Mouse (Mus musculus): Measurements from ENCODE around the gene Krtap19-5.

Gene Krtap19-5

DNA sequence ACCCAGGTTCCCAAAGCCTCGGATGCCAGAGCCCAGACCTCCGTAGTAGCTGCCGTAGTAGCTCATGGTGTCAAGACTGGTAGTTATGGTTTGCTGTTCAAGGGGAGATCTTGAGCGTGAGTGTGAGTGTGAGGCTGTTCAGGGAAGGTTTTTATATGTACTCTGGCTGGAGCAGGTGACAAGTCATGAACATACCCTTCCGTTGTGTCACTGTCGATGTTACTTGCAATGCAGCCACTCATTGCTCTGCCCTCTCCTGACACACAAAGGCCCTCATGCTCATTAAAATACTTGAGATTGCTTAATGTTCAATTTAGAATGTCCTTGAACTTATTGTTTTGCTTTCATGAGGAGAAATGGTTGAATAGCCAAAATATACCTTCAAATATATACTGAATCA, at the start of gene Krtap19-5:
TSS of gene Krtap19-5 (minus strand) at position 101 of the 400 bp plus-strand sequence.
- no peak for DNase-seq (ENCODE audit: low read depth, low spot score)

DNA sequence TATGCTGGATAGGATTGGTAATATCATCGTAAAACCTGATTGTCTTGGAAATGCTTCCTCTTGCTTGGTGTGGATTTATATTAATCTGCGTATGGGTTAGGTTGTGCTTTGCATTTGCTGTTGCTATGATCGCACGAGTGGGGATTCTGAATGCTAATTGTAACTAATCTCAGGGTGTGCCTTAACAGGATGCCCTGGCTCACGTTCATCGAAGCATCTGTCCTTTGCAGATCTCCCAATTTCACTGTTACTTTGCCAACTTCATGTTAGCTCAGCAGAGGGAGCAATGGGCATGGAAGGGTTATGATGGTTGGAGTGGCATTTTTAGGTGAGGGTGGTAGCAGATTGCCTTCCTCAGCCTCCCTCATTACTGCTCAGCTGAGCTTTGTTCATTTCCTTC, 44.8 kb upstream of the Krtap19-5 start:
- no peak for DNase-seq (ENCODE audit: low read depth, low spot score)

DNA sequence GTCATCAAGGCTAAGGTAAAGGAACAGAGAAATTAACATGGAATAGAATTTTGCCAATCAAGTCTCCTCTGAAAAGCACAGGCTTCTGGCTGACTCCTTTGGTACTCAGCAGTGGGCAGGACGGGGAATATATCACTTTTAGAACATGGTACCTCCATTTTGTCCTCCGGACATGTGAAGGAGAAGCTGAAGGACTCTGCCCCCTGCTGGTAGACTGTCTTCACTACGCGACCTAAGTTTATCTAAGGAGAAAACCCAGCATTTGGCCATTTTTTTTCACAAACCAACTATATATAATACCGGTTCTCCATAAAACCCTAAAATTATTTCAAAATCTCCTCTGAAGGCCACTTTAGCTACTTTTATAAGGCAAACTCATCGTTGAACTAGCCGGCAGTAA, 42.0 kb upstream of the Krtap19-5 start:
- peak; percentile 5 for DNase-seq (ENCODE audit: low read depth, low spot score)

DNA sequence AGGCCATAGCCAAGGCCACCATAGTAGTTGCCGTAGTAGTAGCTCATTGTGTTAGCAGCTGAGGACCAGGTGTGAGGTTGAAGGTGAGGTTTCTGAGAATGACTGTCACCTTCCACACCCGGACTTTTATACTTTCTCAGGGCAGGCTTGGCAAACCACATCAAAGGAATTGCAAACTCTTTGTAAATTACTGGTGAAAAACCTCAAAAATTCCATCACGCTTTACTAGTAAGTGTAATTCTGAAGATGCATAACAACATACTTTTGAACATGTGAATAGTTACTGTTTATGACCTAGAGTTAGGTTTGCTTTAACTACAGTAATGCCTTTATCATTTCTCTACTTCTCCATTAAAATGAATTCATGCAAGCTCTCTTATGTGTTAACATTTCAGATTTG, 35.9 kb upstream of the Krtap19-5 start, which contains the start of gene Krtap19-9b:
TSS of gene Krtap19-9b (minus strand) at position 101 of the 400 bp plus-strand sequence.
- DNase-seq (ENCODE audit: low read depth, low spot score) = no peak

DNA sequence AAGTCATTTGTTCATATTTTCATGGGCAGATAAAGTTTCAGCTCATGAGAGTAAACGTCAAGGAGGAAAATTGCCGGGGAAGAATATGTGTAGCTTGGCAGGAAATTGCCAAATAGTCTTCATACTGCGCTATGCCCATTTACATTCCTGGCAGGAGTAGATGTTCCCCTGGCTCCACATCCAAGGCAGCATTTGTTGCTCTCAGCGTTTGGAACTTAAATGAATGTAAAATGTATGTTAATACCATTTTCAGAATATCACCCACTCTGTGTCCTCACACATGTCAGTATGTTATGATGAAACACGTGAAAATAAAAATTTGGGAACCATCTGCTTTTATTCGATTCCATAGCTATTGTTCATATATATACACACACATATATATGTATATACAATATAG, 9.4 kb downstream of the Krtap19-5 start:
- no peak for DNase-seq (ENCODE audit: low read depth, low spot score)

DNA sequence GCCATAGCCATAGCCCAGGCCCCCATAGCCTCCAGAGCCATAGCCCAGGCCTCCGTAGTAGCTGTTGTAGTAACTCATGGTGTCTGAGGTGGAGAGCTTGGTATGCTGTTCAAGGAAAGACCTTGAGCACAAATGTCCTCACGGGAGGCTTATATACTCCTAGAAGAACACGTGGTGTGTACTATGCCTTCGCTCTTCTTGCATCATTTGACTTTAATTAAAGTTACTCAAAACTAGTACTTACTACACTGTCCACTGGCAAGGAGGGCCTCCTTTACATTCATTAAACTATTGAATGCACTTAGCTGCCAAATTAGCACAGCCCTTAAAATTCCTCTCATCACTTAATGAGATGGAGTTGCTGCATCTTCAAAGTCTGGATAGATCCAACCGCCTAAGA, 11.3 kb downstream of the Krtap19-5 start, which contains the start of gene Krtap19-4:
TSS of gene Krtap19-4 (minus strand) at position 101 of the 400 bp plus-strand sequence.
- DNase-seq (ENCODE audit: low read depth, low spot score) = no peak

DNA sequence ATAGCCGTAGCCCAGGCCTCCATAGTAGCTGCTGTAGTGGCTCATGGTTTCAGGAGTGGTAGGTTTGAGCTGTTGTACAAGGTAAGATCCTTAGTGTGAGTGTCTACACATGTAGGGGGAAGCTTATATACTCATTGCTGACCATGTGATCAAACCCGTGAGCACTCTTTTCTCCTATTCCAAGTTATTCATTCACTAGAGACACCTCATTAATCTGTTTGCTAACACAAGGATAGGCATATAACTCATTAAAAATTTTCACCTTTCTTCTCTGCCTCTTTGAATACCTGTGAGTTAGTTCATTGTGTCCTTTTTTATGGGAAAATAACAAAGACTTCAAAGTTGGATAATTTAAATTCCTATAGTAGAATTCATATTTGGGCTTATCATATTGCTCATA, 18.3 kb downstream of the Krtap19-5 start, which contains the start of gene Krtap19-3:
TSS of gene Krtap19-3 (minus strand) at position 101 of the 400 bp plus-strand sequence.
- DNase-seq (ENCODE audit: low read depth, low spot score) = no peak

DNA sequence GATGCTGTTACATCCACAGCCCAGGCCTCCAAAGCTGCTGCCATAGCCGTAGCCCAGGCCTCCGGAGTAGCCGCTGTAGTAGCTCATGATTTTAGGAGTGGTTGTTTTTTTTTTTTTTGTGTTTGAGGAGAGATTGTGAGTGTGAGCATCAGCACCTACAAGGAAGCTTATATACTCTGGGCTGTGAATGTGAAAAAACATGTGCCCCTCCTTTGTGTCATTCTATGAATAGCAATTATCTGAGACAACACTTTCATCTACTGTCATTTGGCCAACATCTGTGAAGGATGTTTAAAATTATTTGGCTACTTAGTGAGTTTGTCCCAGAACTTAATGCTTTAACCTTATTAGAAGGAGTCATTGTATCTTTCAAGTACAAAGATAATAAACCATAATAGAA, 22.1 kb downstream of the Krtap19-5 start, which contains the start of gene Krtap19-2:
TSS of gene Krtap19-2 (minus strand) at position 101 of the 400 bp plus-strand sequence.
- no peak for DNase-seq (ENCODE audit: low read depth, low spot score)

DNA sequence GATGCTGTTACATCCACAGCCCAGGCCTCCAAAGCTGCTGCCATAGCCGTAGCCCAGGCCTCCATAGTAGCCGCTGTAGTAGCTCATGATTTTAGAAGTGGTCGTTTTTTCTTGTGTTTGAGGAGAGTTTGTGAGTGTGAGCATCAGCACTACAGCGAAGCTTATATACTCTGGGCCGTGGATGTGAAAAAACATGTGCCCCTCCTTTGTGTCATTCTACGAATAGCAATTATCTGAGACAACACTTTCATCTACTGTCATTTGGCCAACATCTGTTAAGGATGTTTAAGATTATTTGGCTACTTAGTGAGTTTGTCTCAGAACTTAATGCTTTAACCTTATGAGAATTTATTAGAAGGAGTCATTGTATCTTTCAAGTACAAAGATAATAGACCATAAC, 26.9 kb downstream of the Krtap19-5 start, which contains the start of gene Krtap19-1:
TSS of gene Krtap19-1 (minus strand) at position 101 of the 400 bp plus-strand sequence.
- DNase-seq (ENCODE audit: low read depth, low spot score) = no peak

DNA sequence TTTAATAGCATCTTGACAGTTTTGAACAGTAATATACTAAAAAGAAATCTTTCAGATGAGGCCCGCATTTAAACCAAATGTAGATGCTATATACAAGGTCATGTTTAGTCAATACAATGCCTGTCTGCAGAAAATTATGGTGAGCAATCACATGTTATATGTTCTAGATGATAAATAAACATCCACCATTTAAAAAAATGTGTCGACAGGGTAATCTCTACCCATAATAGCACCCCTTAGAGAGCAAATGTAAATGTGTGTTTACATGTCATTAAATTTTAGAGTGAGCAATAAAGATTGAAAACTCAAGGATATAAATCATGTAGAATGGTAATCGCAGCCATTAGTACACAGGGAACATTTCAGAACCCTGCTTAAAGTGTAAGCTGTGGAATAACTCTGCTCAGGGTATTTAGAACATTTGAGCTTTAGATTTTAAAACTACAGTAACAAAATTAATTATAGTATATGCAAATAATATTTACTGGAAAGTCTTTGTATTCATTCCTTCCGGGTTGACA, 31.3 kb downstream of the Krtap19-5 start:
- no peak for DNase-seq (ENCODE audit: low read depth, low spot score)

DNA sequence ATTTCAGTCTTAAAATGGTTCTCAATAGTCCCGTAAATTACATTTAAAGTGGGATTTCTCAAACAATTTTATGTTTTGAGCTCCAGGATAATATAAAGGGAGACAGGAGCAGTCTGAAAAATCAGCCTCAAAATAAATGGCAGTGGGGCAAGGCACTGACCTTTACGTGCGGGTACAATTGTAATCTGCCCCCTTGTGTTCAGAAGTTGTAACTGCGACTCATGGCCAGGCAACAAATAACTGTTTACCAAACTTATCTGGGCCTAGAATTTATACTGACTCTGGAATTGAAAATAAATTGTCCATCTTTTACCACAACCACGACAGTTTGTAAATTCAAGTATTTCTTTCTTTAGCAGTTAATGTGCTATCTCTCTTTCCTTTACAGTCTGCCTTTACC, 44.8 kb downstream of the Krtap19-5 start:
- DNase-seq (ENCODE audit: low read depth, low spot score) = peak; percentile 34

DNA sequence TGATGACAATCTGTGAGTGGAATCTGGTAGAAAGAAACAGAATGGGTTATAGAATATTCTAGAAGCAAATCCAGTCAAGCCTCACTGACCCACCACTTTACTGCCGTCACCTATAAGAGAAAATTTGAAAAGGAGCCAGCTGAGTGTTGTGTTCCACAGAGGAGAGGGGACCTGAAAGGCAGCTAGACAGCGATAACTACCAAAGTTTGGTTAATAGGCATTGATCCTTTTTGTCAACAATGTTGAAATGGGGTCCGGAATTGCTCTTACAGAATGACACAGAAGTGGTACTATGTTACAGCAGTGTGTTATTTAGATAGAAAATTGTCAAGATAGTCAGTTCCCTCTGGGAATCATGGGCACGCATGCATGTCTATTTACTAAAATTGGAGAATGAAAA, 47.7 kb downstream of the Krtap19-5 start:
- DNase-seq (ENCODE audit: low read depth, low spot score) = no peak

DNA sequence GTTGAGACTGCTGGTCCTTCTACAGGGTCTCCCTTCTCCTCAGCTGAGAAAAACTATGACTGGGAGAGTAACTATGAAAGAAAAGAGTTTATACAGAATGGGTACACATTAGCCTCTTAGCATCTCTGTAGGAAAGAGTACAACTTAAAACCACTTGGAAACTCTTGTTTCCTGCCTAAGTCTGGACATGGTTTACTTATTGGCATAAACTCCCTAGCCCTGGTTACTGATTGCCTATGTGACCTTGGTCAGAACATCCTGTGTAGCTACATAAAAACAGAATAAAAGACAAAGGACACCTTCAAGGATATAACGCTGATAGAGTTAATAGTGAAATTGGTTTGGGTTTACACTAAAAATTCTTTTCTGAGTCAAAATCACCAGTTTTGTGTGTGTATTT, 48.9 kb downstream of the Krtap19-5 start:
- no peak for DNase-seq (ENCODE audit: low read depth, low spot score)

Measured in A20 (cell line).